Mouse (Mus musculus): ENCODE measurements around the gene Gstt1.

DNA sequence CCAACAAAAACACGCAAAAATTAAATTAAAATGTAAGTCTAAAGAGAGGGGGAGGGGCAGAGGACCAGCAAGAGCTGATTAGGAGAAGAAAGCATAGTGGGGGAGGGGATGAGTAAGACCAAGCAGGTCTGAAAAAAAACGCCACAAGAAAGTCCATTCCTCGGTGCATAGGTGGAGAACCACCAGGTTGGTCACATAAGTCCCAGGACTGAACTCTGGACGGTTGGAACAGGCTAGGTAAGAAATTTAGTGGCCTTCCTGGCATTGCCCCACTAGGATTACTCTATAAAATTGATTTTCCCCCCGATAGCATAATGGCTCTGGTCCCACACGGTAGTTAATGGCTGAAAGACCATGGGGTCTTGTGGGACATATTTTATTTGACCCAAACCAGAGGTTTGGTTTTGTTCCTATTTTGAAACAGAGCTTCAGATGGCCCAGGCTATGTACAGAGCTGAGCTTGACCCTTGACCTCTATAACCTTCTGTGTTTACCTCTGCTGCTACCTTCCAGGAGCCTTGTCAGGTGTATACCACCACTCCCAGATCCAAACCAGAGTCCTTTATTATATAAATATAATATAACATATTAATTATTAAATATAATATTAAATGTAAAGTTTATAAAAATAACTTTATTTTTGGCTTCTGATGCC, 9.2 kb downstream of the Gstt1 start:
- TF ChIP-seq CTCF (IDR thresholded peaks at IDR 0.05; ENCODE audit: control insufficient read depth, insufficient read depth, insufficient read length) (no peak), FOSL1 (IDR thresholded peaks at IDR 0.05; ENCODE audit: insufficient read depth, low read length, poor library complexity, severe bottlenecking) (no peak), MYOD1 (IDR thresholded peaks at IDR 0.05; ENCODE audit: control insufficient read depth, insufficient read length, low read depth) (no peak), MAX (IDR thresholded peaks at IDR 0.05) (no peak), USF1 (IDR thresholded peaks at IDR 0.05; ENCODE audit: low read depth) (no peak), MYOG (IDR thresholded peaks at IDR 0.05; ENCODE audit: control insufficient read depth, extremely low read depth, insufficient read length) (no peak), CEBPB (IDR thresholded peaks at IDR 0.05; ENCODE audit: low read depth) (no peak)
